In the genomic region with DNA sequence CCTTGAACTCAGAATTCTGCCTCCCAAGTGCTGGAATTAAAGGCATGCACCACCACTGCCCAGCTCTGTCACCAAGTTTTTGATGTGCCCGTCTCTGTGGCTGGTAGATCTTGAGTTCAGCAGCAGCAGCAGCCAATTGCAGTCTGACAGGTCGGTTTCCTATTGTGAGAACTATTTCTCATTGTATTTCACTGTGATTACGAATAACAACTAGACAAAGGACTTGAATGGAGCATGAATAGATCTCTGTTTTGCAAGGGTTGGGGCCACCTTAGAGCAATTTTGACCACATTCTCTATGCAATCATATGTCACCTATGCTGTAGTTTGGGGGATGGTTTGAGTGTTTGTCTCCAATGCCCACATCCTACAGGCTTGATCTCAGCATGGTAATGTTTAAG, we compare ENCODE assay signal across 28 mouse cellular contexts. TPM values are rescaled to one million over a fixed set of nuclear protein-coding genes. Genes with fewer than 3 reads are reported as not detected.
DNase-seq lines count a peak whose midpoint lies in the region; ATAC-seq lines count a peak whose summit lies in the region.
"Had no signal": no experiment of that assay in that cellular context is flagged by ENCODE, and none has a peak within 500 bp of the region (broad histone marks: within the 10 kb centered on the region; RNA-seq: fewer than 3 reads in every experiment).

No protein-coding gene starts in this region.

- H3K4me1 ChIP-seq in forebrain, embryonic 11.5 days (replicated peaks; ENCODE audit: control insufficient read depth, insufficient read depth, low read length): no peaks in the 10 kb centered on the region
- no peaks in the 10 kb centered on the region for H3K4me1 ChIP-seq in hindbrain, embryonic 14.5 days (replicated peaks; ENCODE audit: control insufficient read depth, insufficient read depth, low read length)
- H3K4me1 ChIP-seq: embryonic facial prominence, embryonic 15.5 days; forebrain, embryonic 15.5 days had no signal

- no peak overlapping the region for H3K9ac ChIP-seq in forebrain, embryonic 11.5 days (ENCODE audit: low read length)
- H3K9ac ChIP-seq in hindbrain, embryonic 14.5 days: no peak overlapping the region
- H3K9ac ChIP-seq: embryonic facial prominence, embryonic 13.5 days; embryonic facial prominence, embryonic 15.5 days; forebrain, embryonic 13.5 days; forebrain, embryonic 15.5 days; forebrain, postnatal 0 days had no signal

- ATAC-seq in forebrain, embryonic 11.5 days (replicated peaks; ENCODE audit: low FRiP score): no peak
- no peak for ATAC-seq in hindbrain, embryonic 14.5 days (ENCODE audit: low FRiP score)
- ATAC-seq: activated CD4-positive, CD25-positive, alpha-beta regulatory T cell, adult 4 months; forebrain, embryonic 13.5 days; forebrain, embryonic 15.5 days; forebrain, postnatal 0 days; Patski had no signal

- peak; percentile 25 to 60 for DNase-seq in adrenal gland, adult (ENCODE audit: inconsistent age in 2 of 2, low spot score in 1 of 2)
- DNase-seq in adrenal gland, adult 18-20 months (ENCODE audit: low spot score in 2 of 2): no peak
- DNase-seq in heart, adult 11 months: peak; percentile 41
- no peak for DNase-seq in heart, adult 8-10 months (ENCODE audit: low spot score)
- peak; percentile 87 for DNase-seq in R1 (ENCODE audit: low read depth, low spot score)
- DNase-seq in forebrain, embryonic 11.5 days (ENCODE audit: low spot score): no peak
- no peak for DNase-seq in hindbrain, embryonic 14.5 days (ENCODE audit: low spot score)
- DNase-seq: adrenal gland, postnatal 10 days; adrenal gland, postnatal 36 days; B cell, adult 2 months; cerebellum, adult 11 months; cerebellum, adult 18-20 months; cerebellum, adult 8-10 months; cerebellum, adult 9-11 months; cerebellum, postnatal 14 days; cerebellum, postnatal 36 days; embryo, embryonic 11 days; forebrain, postnatal 0 days had no signal

- no peaks in the 10 kb centered on the region for H3K27me3 ChIP-seq in forebrain, embryonic 11.5 days (ENCODE audit: control insufficient read depth, insufficient read depth, low read length)
- H3K27me3 ChIP-seq in hindbrain, embryonic 14.5 days (ENCODE audit: control insufficient read depth, insufficient read depth, low read length): no peaks in the 10 kb centered on the region
- H3K27me3 ChIP-seq: CH12.LX; embryonic facial prominence, embryonic 13.5 days; embryonic facial prominence, embryonic 15.5 days; forebrain, embryonic 13.5 days; forebrain, embryonic 15.5 days; Patski had no signal

- H3K36me3 ChIP-seq in forebrain, embryonic 11.5 days (ENCODE audit: control insufficient read depth, insufficient read depth, low read length): no peaks in the 10 kb centered on the region
- no peaks in the 10 kb centered on the region for H3K36me3 ChIP-seq in hindbrain, embryonic 14.5 days (replicated peaks; ENCODE audit: control insufficient read depth, insufficient read depth)
- H3K36me3 ChIP-seq: embryonic facial prominence, embryonic 13.5 days; embryonic facial prominence, embryonic 15.5 days; forebrain, embryonic 10.5 days; forebrain, embryonic 15.5 days; G1E had no signal

- no peaks in the 10 kb centered on the region for H3K9me3 ChIP-seq in forebrain, embryonic 11.5 days (ENCODE audit: control insufficient read depth, low read length)
- no peaks in the 10 kb centered on the region for H3K9me3 ChIP-seq in hindbrain, embryonic 14.5 days (ENCODE audit: control insufficient read depth, low read length)
- H3K9me3 ChIP-seq: embryonic facial prominence, embryonic 13.5 days; embryonic facial prominence, embryonic 15.5 days; forebrain, embryonic 10.5 days; forebrain, embryonic 13.5 days; forebrain, embryonic 15.5 days; G1E had no signal

- no peak overlapping the region for H3K4me2 ChIP-seq in forebrain, embryonic 11.5 days (ENCODE audit: low read depth, low read length, severe bottlenecking)
- H3K4me2 ChIP-seq in hindbrain, embryonic 14.5 days (replicated peaks): no peak overlapping the region
- H3K4me2 ChIP-seq: embryonic facial prominence, embryonic 13.5 days; embryonic facial prominence, embryonic 15.5 days; forebrain, embryonic 13.5 days; forebrain, embryonic 15.5 days had no signal

- no peak overlapping the region for H3K27ac ChIP-seq in forebrain, embryonic 11.5 days (ENCODE audit: low read depth, low read length)
- H3K27ac ChIP-seq in hindbrain, embryonic 14.5 days: no peak overlapping the region
- H3K27ac ChIP-seq: embryonic facial prominence, embryonic 13.5 days; embryonic facial prominence, embryonic 15.5 days; forebrain, embryonic 10.5 days; forebrain, embryonic 13.5 days; forebrain, embryonic 15.5 days had no signal

- H3K4me3 ChIP-seq in forebrain, embryonic 11.5 days (ENCODE audit: low read depth, low read length): no peak overlapping the region
- no peak overlapping the region for H3K4me3 ChIP-seq in hindbrain, embryonic 14.5 days (replicated peaks; ENCODE audit: low read length)
- H3K4me3 ChIP-seq: embryonic facial prominence, embryonic 13.5 days; embryonic facial prominence, embryonic 15.5 days; erythroblast, embryonic 14.5 days; forebrain, embryonic 10.5 days; forebrain, embryonic 13.5 days; forebrain, embryonic 15.5 days had no signal

- WGBS in forebrain, embryonic 11.5 days: 71% methylated on average over 3 of the region's 3 CpGs
- WGBS in hindbrain, embryonic 14.5 days: 61% methylated on average over 3 of the region's 3 CpGs

RNA-seq across cellular contexts. Expression of a gene that starts 29.2 kb away (rescaled TPM):
- 100 to 1,000 TPM; 125 to 140 TPM for total RNA-seq in adrenal gland, adult 18-20 months (2021)
- 10 to 100 TPM; 29.4 to 42.2 (median 38.7) TPM for total RNA-seq in heart, adult 8-10 months (2022)
- polyA plus RNA-seq in forebrain, embryonic 11.5 days (2014; fragmentation: Nextera tagmentation; extraction: Ambion mirVana): 125 and 132 TPM in 2 replicates
- polyA plus RNA-seq in hindbrain, embryonic 14.5 days (2014; fragmentation: Nextera tagmentation; extraction: Ambion mirVana): 86.9 and 103 TPM in 2 replicates

RNA-seq across cellular contexts. Expression of a gene that starts 29.5 kb away (rescaled TPM):
- total RNA-seq in adrenal gland, adult 18-20 months (2021): 10 to 100 TPM; 20.6 to 23.3 TPM
- 10 to 100 TPM in 1 of 4 experiments, 1 to 10 TPM in 3; 8.8 to 10.0 (median 9.6) TPM for total RNA-seq in heart, adult 8-10 months (2022)
- 8.0 and 8.9 TPM in 2 replicates for polyA plus RNA-seq in forebrain, embryonic 11.5 days (2014; fragmentation: Nextera tagmentation; extraction: Ambion mirVana)
- polyA plus RNA-seq in hindbrain, embryonic 14.5 days (2014; fragmentation: Nextera tagmentation; extraction: Ambion mirVana): 8.2 and 9.5 TPM in 2 replicates

Comparison
In these comparisons a context has a peak if more than half of its experiments do, and no peak if none do; other contexts are left out.
1. DNase-seq: peak in adrenal gland, adult (2 of 2), heart, adult 11 months (single experiment) and R1 (single experiment); none in adrenal gland, adult 18-20 months (0 of 2), heart, adult 8-10 months (single experiment), forebrain, embryonic 11.5 days (single experiment) and hindbrain, embryonic 14.5 days (single experiment).